Mouse (Mus musculus): ENCODE data around the gene Akap1.

DNA sequence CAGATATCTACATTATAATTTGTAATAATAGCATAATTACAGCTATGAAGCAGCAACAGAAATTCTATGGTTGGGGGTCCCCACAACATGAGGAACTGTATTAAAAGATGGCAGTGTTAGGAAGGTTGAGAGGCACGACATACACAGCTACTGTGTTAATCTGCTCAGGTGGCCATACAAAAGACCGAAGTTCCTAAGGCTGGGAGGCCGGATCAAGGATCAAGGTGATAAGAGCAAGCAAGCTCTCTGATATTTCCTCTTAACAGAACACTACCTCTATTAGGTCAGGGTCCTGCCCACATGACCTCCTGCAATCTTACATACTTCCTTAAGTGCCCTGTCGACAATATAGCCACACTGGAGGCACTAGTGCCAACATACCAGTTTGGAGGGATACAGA, 80.9 kb downstream of the Akap1 start:
- TF ChIP-seq POLR2A (IDR thresholded peaks at IDR 0.05; ENCODE audit: insufficient read length, low read depth) (no peak), MAX (IDR thresholded peaks at IDR 0.05; ENCODE audit: low read depth) (no peak), USF1 (IDR thresholded peaks at IDR 0.05; ENCODE audit: low read depth) (no peak), MYOD1 (IDR thresholded peaks at IDR 0.05; ENCODE audit: control insufficient read depth in 1 of 3, insufficient read length in 2 of 3, low read depth in 2 of 3) (no peak), REST (IDR thresholded peaks at IDR 0.05; ENCODE audit: insufficient read depth, insufficient read length) (no peak)

Data from myocyte (in vitro differentiated cells).